Mouse (Mus musculus) G1E (cell line): Measurements from ENCODE around the gene Cdk5rap1.
A peak's percentile ranks its signal among the peaks of the same experiment; 100 is the strongest.

Experiments used
- CTCF ChIP-seq: IDR thresholded peaks from 2 replicates; pipeline ENCODE4 v1.5.1; 2012; ENCODE audit warnings: low read depth, low read length, inconsistent platforms, mixed read lengths
- GATA1 ChIP-seq: IDR thresholded peaks from 2 replicates; pipeline ENCODE4 v1.6.1; 2012; ENCODE audit warnings: borderline replicate concordance, low read length, inconsistent platforms, mixed read lengths
- POLR2AphosphoS5 ChIP-seq: IDR thresholded peaks from 2 replicates; pipeline ENCODE4 v1.6.1; 2012; ENCODE audit warnings: low read depth, low read length, inconsistent platforms; ENCODE audit not compliant: insufficient replicate concordance

GRCm38 (mm10) chr2:154417107-154417506, 44.3 kb upstream of the Cdk5rap1 start:
- TF ChIP-seq POLR2AphosphoS5 (no peak), CTCF (peak; percentile 73), GATA1 (no peak)
